ENCODE assay signal across 14 mouse cellular contexts in the genomic region with DNA sequence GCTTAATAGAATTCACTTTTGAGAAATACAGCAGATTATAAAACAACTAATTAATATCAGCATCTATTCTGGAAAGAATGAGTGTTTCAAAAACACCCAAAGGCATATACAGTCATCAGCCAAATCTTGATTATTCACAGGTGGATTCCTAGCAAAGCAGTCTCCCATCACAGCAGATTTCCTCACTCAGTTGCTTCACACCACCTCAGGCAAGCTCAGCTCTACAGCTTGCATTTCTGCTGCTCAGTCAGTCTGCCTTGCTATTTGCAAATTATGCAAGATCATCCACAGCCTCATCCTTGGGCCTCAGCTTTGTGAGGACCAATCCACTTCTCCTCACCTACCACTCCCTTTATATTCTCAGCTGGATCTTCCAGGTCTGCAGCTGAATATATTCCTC.
"Had no signal": no experiment of that assay in that cellular context is flagged by ENCODE, and none has a peak within 500 bp of the region (broad histone marks: within the 10 kb centered on the region; RNA-seq: fewer than 3 reads in every experiment).

No protein-coding gene starts in this region.

- H3K4me3 ChIP-seq: limb, embryonic 15.5 days; liver, embryonic 12.5 days; midbrain, embryonic 12.5 days had no signal

- DNase-seq: kidney, adult 9 months; kidney, postnatal 36 days; layer of hippocampus, adult 9-11 months; layer of hippocampus, postnatal 36 days; lung, embryonic 14.5 days; lung, postnatal 10 days; lung, postnatal 4 days; right cerebral cortex, adult 18-20 months; right cerebral cortex, postnatal 25 days; thymus, postnatal 36 days had no signal

- H3K36me3 ChIP-seq: limb, embryonic 15.5 days; liver, embryonic 12.5 days; midbrain, embryonic 12.5 days had no signal

- H3K9ac ChIP-seq: limb, embryonic 15.5 days; liver, embryonic 12.5 days; lung, embryonic 14.5 days; midbrain, embryonic 12.5 days had no signal

- H3K27me3 ChIP-seq: limb, embryonic 15.5 days; liver, embryonic 12.5 days; midbrain, embryonic 12.5 days had no signal

- H3K27ac ChIP-seq: kidney, postnatal 0 days; limb, embryonic 15.5 days; liver, embryonic 12.5 days; midbrain, embryonic 12.5 days had no signal

- H3K4me2 ChIP-seq: limb, embryonic 15.5 days; liver, embryonic 12.5 days; lung, embryonic 14.5 days; midbrain, embryonic 12.5 days had no signal

- H3K9me3 ChIP-seq: limb, embryonic 15.5 days; liver, embryonic 12.5 days; midbrain, embryonic 12.5 days had no signal

- H3K4me1 ChIP-seq: limb, embryonic 15.5 days; liver, embryonic 12.5 days; midbrain, embryonic 12.5 days had no signal

- ATAC-seq: liver, embryonic 12.5 days had no signal
